Mouse (Mus musculus) CH12.LX (cell line): Measurements from ENCODE around the gene Necap1. TPM values are rescaled to one million over a fixed set of nuclear protein-coding genes. Genes with fewer than 3 reads are reported as not detected.

ENCODE experiments used
- DNase-seq: peaks from one replicate; pipeline ENCODE4 v3.0.0-alpha.2; 2013; ENCODE audit errors: extremely low read depth
- H3K27ac ChIP-seq: 2 replicates; pipeline ENCODE4 v1.5.1; 2012; ENCODE audit warnings: low read depth, mild to moderate bottlenecking, control low read depth, moderate library complexity; ENCODE audit not compliant: insufficient read depth
- H3K27me3 ChIP-seq: replicated peaks from 2 replicates; pipeline ENCODE3; 2012; ENCODE audit warnings: inconsistent platforms
- H3K36me3 ChIP-seq, 2 experiments: replicated peaks in 1 of 2; 2 replicates each; pipeline versions ENCODE3 to v1.6.1; 2012; ENCODE audit warnings: inconsistent platforms in 1 of 2, low read length in 1 of 2, mild to moderate bottlenecking in 1 of 2, mixed read lengths in 1 of 2, moderate library complexity in 1 of 2; ENCODE audit not compliant: control insufficient read depth in 1 of 2, insufficient read depth in 1 of 2
- H3K4me1 ChIP-seq, 2 experiments: 2 replicates each; pipeline ENCODE4 v1.6.1; 2012; ENCODE audit warnings: inconsistent platforms in 1 of 2, moderate library complexity in 1 of 2; ENCODE audit not compliant: insufficient read depth in 2 of 2, control insufficient read depth in 1 of 2
- H3K4me2 ChIP-seq: 2 replicates; pipeline ENCODE4 v1.6.1; 2012; ENCODE audit warnings: low read depth, mild to moderate bottlenecking, control low read depth; ENCODE audit not compliant: poor library complexity, insufficient read depth, severe bottlenecking
- H3K4me3 ChIP-seq, 3 experiments: fragments of 150-350 bp in 1 of 3; sonication (generic) in 1 of 3; replicated peaks in 1 of 3; 2 replicates each; pipeline versions ENCODE3 to v1.5.1; 2011 to 2012; ENCODE audit warnings: low read depth in 2 of 3, low read length in 2 of 3, mild to moderate bottlenecking in 2 of 3, moderate library complexity in 2 of 3, control low read depth in 1 of 3, improper control_type of control experiment in 1 of 3, inconsistent platforms in 1 of 3, mixed read lengths in 1 of 3; ENCODE audit not compliant: poor library complexity in 1 of 3
- H3K79me2 ChIP-seq: replicated peaks from 2 replicates; pipeline ENCODE4 v1.6.1; 2012; ENCODE audit warnings: mild to moderate bottlenecking, moderate library complexity; ENCODE audit not compliant: control insufficient read depth, poor library complexity, insufficient read depth, severe bottlenecking; ENCODE audit errors: extremely low read depth
- H3K9ac ChIP-seq: 2 replicates; pipeline ENCODE4 v1.6.1; 2012; ENCODE audit warnings: low read depth, mild to moderate bottlenecking, control low read depth, moderate library complexity; ENCODE audit not compliant: insufficient read depth
- H3K9me3 ChIP-seq: replicated peaks from 2 replicates; pipeline ENCODE3; 2012; ENCODE audit warnings: low read length, inconsistent platforms, mixed read lengths
- BHLHE40 ChIP-seq: IDR thresholded peaks from 2 replicates; pipeline ENCODE4 v1.6.1; 2011; ENCODE audit warnings: mild to moderate bottlenecking, low read depth, low read length, improper control_type of control experiment
- CHD1 ChIP-seq: IDR thresholded peaks from 2 replicates; pipeline ENCODE4 v1.6.1; 2012; ENCODE audit warnings: low read depth, low read length, improper control_type of control experiment, inconsistent platforms
- CHD2 ChIP-seq: IDR thresholded peaks from 2 replicates; pipeline ENCODE4 v1.6.1; 2011; ENCODE audit warnings: low read length, improper control_type of control experiment
- CTCF ChIP-seq, 2 experiments: IDR thresholded peaks in 1 of 2; conservative IDR thresholded peaks in 1 of 2; 2 replicates each; pipeline ENCODE4 v1.5.1; 2011 to 2012; ENCODE audit warnings: low read depth in 2 of 2, low read length in 2 of 2, improper control_type of control experiment in 1 of 2, inconsistent platforms in 1 of 2, mild to moderate bottlenecking in 1 of 2, moderate library complexity in 1 of 2
- E2F4 ChIP-seq: IDR thresholded peaks from 2 replicates; pipeline ENCODE4 v1.6.1; 2011; ENCODE audit warnings: low read depth, low read length, improper control_type of control experiment; ENCODE audit not compliant: insufficient replicate concordance
- ELF1 ChIP-seq: IDR thresholded peaks from 2 replicates; pipeline ENCODE4 v1.6.1; 2014; ENCODE audit warnings: low read depth, mild to moderate bottlenecking, inconsistent platforms, low read length, improper control_type of control experiment
- EP300 ChIP-seq: IDR thresholded peaks from 2 replicates; pipeline ENCODE4 v1.6.1; 2011; ENCODE audit warnings: low read length, improper control_type of control experiment
- ETS1 ChIP-seq: conservative IDR thresholded peaks from 2 replicates; pipeline ENCODE4 v1.6.1; 2012; ENCODE audit warnings: low read depth, mild to moderate bottlenecking, inconsistent platforms, low read length, improper control_type of control experiment, moderate library complexity
- GABPA ChIP-seq: IDR thresholded peaks from 2 replicates; pipeline ENCODE4 v1.6.1; 2012; ENCODE audit warnings: low read depth, low read length, improper control_type of control experiment, inconsistent platforms; ENCODE audit not compliant: insufficient replicate concordance
- HCFC1 ChIP-seq: IDR thresholded peaks from 2 replicates; pipeline ENCODE4 v1.6.1; 2012; ENCODE audit warnings: low read depth, mild to moderate bottlenecking, inconsistent platforms, low read length, improper control_type of control experiment
- IRF4 ChIP-seq: IDR thresholded peaks from 2 replicates; pipeline ENCODE4 v1.6.1; 2014; ENCODE audit warnings: low read depth, mild to moderate bottlenecking, inconsistent platforms, low read length, improper control_type of control experiment
- JUN ChIP-seq: IDR thresholded peaks from 2 replicates; pipeline ENCODE4 v1.6.1; 2011; ENCODE audit warnings: low read depth, mild to moderate bottlenecking, low read length, improper control_type of control experiment, moderate library complexity; ENCODE audit not compliant: insufficient read depth
- JUND ChIP-seq: conservative IDR thresholded peaks from 2 replicates; pipeline ENCODE4 v1.6.1; 2011; ENCODE audit warnings: low read depth, low read length, improper control_type of control experiment
- KAT2A ChIP-seq: IDR thresholded peaks from 2 replicates; pipeline ENCODE4 v1.6.1; 2012; ENCODE audit warnings: low read length, improper control_type of control experiment, inconsistent platforms; ENCODE audit not compliant: insufficient replicate concordance
- MAFK ChIP-seq: IDR thresholded peaks from 2 replicates; pipeline ENCODE4 v1.6.1; 2011; ENCODE audit warnings: low read length, improper control_type of control experiment; ENCODE audit not compliant: insufficient replicate concordance
- MAX ChIP-seq: IDR thresholded peaks from 2 replicates; pipeline ENCODE4 v1.6.1; 2011; ENCODE audit warnings: low read length, improper control_type of control experiment
- MAZ ChIP-seq: IDR thresholded peaks from 2 replicates; pipeline ENCODE4 v1.6.1; 2012; ENCODE audit warnings: low read depth, mild to moderate bottlenecking, inconsistent platforms, low read length, improper control_type of control experiment, moderate library complexity
- MEF2A ChIP-seq: IDR thresholded peaks from 2 replicates; pipeline ENCODE4 v1.6.1; 2014; ENCODE audit warnings: low read depth, mild to moderate bottlenecking, inconsistent platforms, low read length, improper control_type of control experiment, borderline replicate concordance
- MXI1 ChIP-seq: IDR thresholded peaks from 2 replicates; pipeline ENCODE4 v1.6.1; 2011; ENCODE audit warnings: mild to moderate bottlenecking, low read depth, low read length, improper control_type of control experiment
- MYC ChIP-seq: IDR thresholded peaks from 2 replicates; pipeline ENCODE4 v1.6.1; 2011; ENCODE audit warnings: low read depth, mild to moderate bottlenecking, improper control_type of control experiment, low read length
- NELFE ChIP-seq: IDR thresholded peaks from 2 replicates; pipeline ENCODE4 v1.6.1; 2011; ENCODE audit warnings: low read depth, low read length, improper control_type of control experiment
- NRF1 ChIP-seq: IDR thresholded peaks from 2 replicates; pipeline ENCODE4 v1.6.1; 2014; ENCODE audit warnings: low read depth, mild to moderate bottlenecking, inconsistent platforms, low read length, improper control_type of control experiment, moderate library complexity
- PAX5 ChIP-seq: IDR thresholded peaks from 2 replicates; pipeline ENCODE4 v1.6.1; 2012; ENCODE audit warnings: low read length, inconsistent platforms, mixed read lengths
- POLR2A ChIP-seq: IDR thresholded peaks from 2 replicates; pipeline ENCODE4 v1.6.1; 2011; ENCODE audit warnings: low read depth, mild to moderate bottlenecking, improper control_type of control experiment, low read length
- POLR2AphosphoS2 ChIP-seq: IDR thresholded peaks from 2 replicates; pipeline ENCODE4 v1.6.1; 2011; ENCODE audit warnings: low read depth, low read length, improper control_type of control experiment
- RAD21 ChIP-seq: IDR thresholded peaks from 2 replicates; pipeline ENCODE4 v1.6.1; 2011; ENCODE audit warnings: low read depth, mild to moderate bottlenecking, low read length, improper control_type of control experiment, moderate library complexity
- RCOR1 ChIP-seq: conservative IDR thresholded peaks from 2 replicates; pipeline ENCODE4 v1.6.1; 2012; ENCODE audit warnings: low read depth, mild to moderate bottlenecking, inconsistent platforms, low read length, improper control_type of control experiment
- SIN3A ChIP-seq: IDR thresholded peaks from 2 replicates; pipeline ENCODE4 v1.6.1; 2012; ENCODE audit warnings: low read length, improper control_type of control experiment, inconsistent platforms
- SMC3 ChIP-seq: IDR thresholded peaks from 2 replicates; pipeline ENCODE4 v1.6.1; 2011; ENCODE audit warnings: low read depth, low read length, improper control_type of control experiment
- TBP ChIP-seq: conservative IDR thresholded peaks from 2 replicates; pipeline ENCODE4 v1.6.1; 2011; ENCODE audit warnings: low read depth, low read length, improper control_type of control experiment
- TCF12 ChIP-seq: IDR thresholded peaks from 2 replicates; pipeline ENCODE4 v1.6.1; 2014; ENCODE audit warnings: low read depth, mild to moderate bottlenecking, inconsistent platforms, low read length, improper control_type of control experiment
- UBTF ChIP-seq: IDR thresholded peaks from 2 replicates; pipeline ENCODE4 v1.6.1; 2012; ENCODE audit warnings: low read depth, mild to moderate bottlenecking, inconsistent platforms, low read length, improper control_type of control experiment, moderate library complexity
- USF1 ChIP-seq: IDR thresholded peaks from 2 replicates; pipeline ENCODE4 v1.6.1; 2014; ENCODE audit warnings: low read depth, mild to moderate bottlenecking, inconsistent platforms, low read length, improper control_type of control experiment
- USF2 ChIP-seq: conservative IDR thresholded peaks from 2 replicates; pipeline ENCODE4 v1.6.1; 2011; ENCODE audit warnings: low read depth, low read length, improper control_type of control experiment
- ZC3H11A ChIP-seq: IDR thresholded peaks from 2 replicates; pipeline ENCODE4 v1.6.1; 2012; ENCODE audit warnings: low read depth, mild to moderate bottlenecking, inconsistent platforms, low read length, improper control_type of control experiment
- ZMIZ1 ChIP-seq: IDR thresholded peaks from 2 replicates; pipeline ENCODE4 v1.6.1; 2012; ENCODE audit warnings: low read depth, mild to moderate bottlenecking, inconsistent platforms, low read length, improper control_type of control experiment
- ZNF384 ChIP-seq: IDR thresholded peaks from 2 replicates; pipeline ENCODE4 v1.6.1; 2012; ENCODE audit warnings: low read depth, low read length, improper control_type of control experiment, inconsistent platforms
- dilution Hi-C: fragments of 300-500 bp; cut with MboI; formaldehyde crosslinking; loops from 2 replicates; pipeline ENCODE4 v1.14.3; 2020; ENCODE audit warnings: low sequenced_read_pairs; ENCODE audit not compliant: extremely low pct_unique_long_range_greater_than_20kb, extremely low pct_ligation_motif_present
- in situ Hi-C: fragments of 300-500 bp; cut with MboI; formaldehyde crosslinking; loops from 3 replicates; pipeline ENCODE4 v1.14.3; 2019; ENCODE audit warnings: low sequenced_read_pairs, low pct_ligation_motif_present, low pct_unique_long_range_greater_than_20kb, mixed read lengths
- polyA plus RNA-seq: library from polyadenylated mRNA; unstranded; fragments of >175 nt; gene quantifications from 2 replicates; pipeline ENCODE4 v1.2.1, GENCODE M21; 2012; ENCODE audit warnings: low read depth; ENCODE audit not compliant: insufficient read length
- total RNA-seq, 2 experiments: library from RNA; depleted of rRNA; stranded (reverse); fragments of 300-350 nt in 1 of 2; fragments of >200 nt in 1 of 2; gene quantifications; 2 replicates each; pipeline ENCODE4 v1.2.3; 2012 to 2014

Necap1 gene
- 12.7 and 12.9 TPM in 2 replicates for total RNA-seq (2012; rRNA removed)
- 29.5 and 30.6 TPM in 2 replicates for total RNA-seq (2014; rRNA removed)
- 26.9 and 29.2 TPM in 2 replicates for polyA plus RNA-seq

GRCm38 (mm10) chr6:122873871-122874719, at the start of gene Necap1:
Gene Necap1, plus strand, starts transcription at chr6:122874474.
- H3K9me3 ChIP-seq, result no peaks in the 10 kb centered on the region
- in situ Hi-C loops (loop anchor here (5.0 kb wide), 1 partner anchor 67 kb away; no protein-coding TSS in a partner anchor), dilution Hi-C loops (no loop called here)
- peaks cover 18 to 73% of the 10 kb centered on the region in 2 experiments for H3K4me1 ChIP-seq
- peaks cover 47% of the 10 kb centered on the region for H3K79me2 ChIP-seq
- no peaks in the 10 kb centered on the region for H3K27me3 ChIP-seq
- DNase-seq, result peak; percentile 96
- peaks cover 22 to 34% of the 10 kb centered on the region in 2 experiments for H3K36me3 ChIP-seq
- peak within 1 kb of the TSS; percentile 97 for H3K9ac ChIP-seq
- peak within 1 kb of the TSS; percentile 97 for H3K4me2 ChIP-seq
- peak within 1 kb of the TSS; percentile 92 to 99 (median 93) for H3K4me3 ChIP-seq
- peak within 1 kb of the TSS; percentile 94 for H3K27ac ChIP-seq
- TF ChIP-seq RAD21 (peak; percentile 57), MAFK (no peak), SIN3A (peak; percentile 65), UBTF (no peak), MEF2A (peak; percentile 66; the same call in 1 of the 2 replicates), HCFC1 (peak; percentile 86), USF1 (no peak; the same call in 1 of the 2 replicates), ELF1 (peak; percentile 62), MXI1 (peak; percentile 29), CTCF (conservative IDR thresholded peaks at IDR 0.05 in 1 of 2, IDR thresholded peaks at IDR 0.05 in 1 of 2; ENCODE audit: low read depth in 2 of 2, low read length in 2 of 2) (peak in 1 of 2 experiments; percentile 88; a peak in 2 of 4 replicates), E2F4 (no peak), NRF1 (peak; percentile 56), ZNF384 (peak; percentile 46), JUN (0 out of 2 replicates have a peak, but pooled peaks have one; percentile 16), ETS1 (peak; percentile 55), JUND (peak; percentile 48; the same call in 1 of the 2 replicates), MAX (no peak; the same call in 1 of the 2 replicates), SMC3 (peak; percentile 63), MAZ (peak; percentile 73), PAX5 (no peak), POLR2A (peak; percentile 86), EP300 (peak; percentile 56), POLR2AphosphoS2 (0 out of 2 replicates have a peak, but pooled peaks have one; percentile 44), CHD1 (peak; percentile 40), KAT2A (peak; percentile 71; the same call in 1 of the 2 replicates), NELFE (peak; percentile 85), TCF12 (peak; percentile 95), IRF4 (peak; percentile 66; the same call in 1 of the 2 replicates), MYC (peak; percentile 74; the same call in 1 of the 2 replicates), GABPA (no peak), ZMIZ1 (peak; percentile 77; the same call in 1 of the 2 replicates), RCOR1 (0 out of 2 replicates have a peak, but pooled peaks have one; percentile 35), CHD2 (0 out of 2 replicates have a peak, but pooled peaks have one; percentile 28), ZC3H11A (peak; percentile 31), TBP (peak; percentile 80), USF2 (no peak), BHLHE40 (peak; percentile 56)
